In genomic region chr11:113297765-113298164, GRCm38 (mm10) we compare ENCODE assay signal across 9 mouse cellular contexts.
DNase-seq lines count a peak whose midpoint lies in the region; ATAC-seq and TF ChIP-seq lines count a peak whose summit lies in the region.
"Had no signal": no experiment of that assay in that cellular context is flagged by ENCODE, and none has a peak within 500 bp of the region (broad histone marks: within the 10 kb centered on the region; RNA-seq: fewer than 3 reads in every experiment).

No protein-coding gene starts in this region.

- no peak overlapping the region for H3K4me2 ChIP-seq in lung, embryonic 14.5 days

- H3K27ac ChIP-seq in lung, embryonic 14.5 days (ENCODE audit: low read depth): no peak overlapping the region
- H3K27ac ChIP-seq: limb, embryonic 15.5 days had no signal

- H3K4me3 ChIP-seq in E14TG2a.4 (replicated peaks; ENCODE audit: low read length): no peak overlapping the region
- no peak overlapping the region for H3K4me3 ChIP-seq in lung, embryonic 14.5 days (ENCODE audit: low read depth, low read length)
- H3K4me3 ChIP-seq: limb, embryonic 15.5 days had no signal

- 15% methylated on average over 2 of the region's 2 CpGs for WGBS in lung, embryonic 14.5 days

- no peaks in the 10 kb centered on the region for H3K36me3 ChIP-seq in E14TG2a.4 (ENCODE audit: insufficient read depth, low read length)
- H3K36me3 ChIP-seq in lung, embryonic 14.5 days (ENCODE audit: insufficient read depth): no peaks in the 10 kb centered on the region
- H3K36me3 ChIP-seq: limb, embryonic 15.5 days had no signal

- TF ChIP-seq CTCF in E14TG2a.4 (conservative IDR thresholded peaks at IDR 0.05; ENCODE audit: low read length): peak; percentile 86
- TF ChIP-seq CTCF in lung, embryonic 14.5 days (IDR thresholded peaks at IDR 0.05; ENCODE audit: low read depth): peak; percentile 98

- ATAC-seq in lung, embryonic 14.5 days (ENCODE audit: insufficient read depth): peak; percentile 35; the same call in 1 of the 2 replicates

- peaks cover 2% of the 10 kb centered on the region; the same call in 1 of the 2 replicates for H3K27me3 ChIP-seq in E14TG2a.4 (ENCODE audit: insufficient read depth, low read length)
- no peaks in the 10 kb centered on the region for H3K27me3 ChIP-seq in lung, embryonic 14.5 days (ENCODE audit: insufficient read depth, low read length)
- H3K27me3 ChIP-seq: limb, embryonic 15.5 days had no signal

- H3K9ac ChIP-seq in lung, embryonic 14.5 days: no peak overlapping the region
- H3K9ac ChIP-seq: limb, embryonic 15.5 days had no signal

- peaks cover 7% of the 10 kb centered on the region; the same call in 1 of the 2 replicates for H3K9me3 ChIP-seq in E14TG2a.4 (ENCODE audit: low read length)
- no peaks in the 10 kb centered on the region for H3K9me3 ChIP-seq in lung, embryonic 14.5 days (ENCODE audit: low read depth, low read length)
- H3K9me3 ChIP-seq: limb, embryonic 15.5 days had no signal

- peaks cover 14% of the 10 kb centered on the region for H3K4me1 ChIP-seq in E14TG2a.4 (replicated peaks; ENCODE audit: low read depth, low read length)
- no peaks in the 10 kb centered on the region for H3K4me1 ChIP-seq in lung, embryonic 14.5 days (ENCODE audit: insufficient read depth)

- peak; percentile 82 for DNase-seq in adrenal gland, postnatal 10 days
- peak; percentile 83 for DNase-seq in embryo, embryonic 11 days
- DNase-seq in gastrocnemius, postnatal 4 days (ENCODE audit: low spot score in 2 of 2): peak; percentile 41 to 64
- peak; percentile 83 to 87 for DNase-seq in kidney, postnatal 4 days
- DNase-seq in lung, embryonic 14.5 days: peak; percentile 92
- DNase-seq in retina, postnatal 7 days (ENCODE audit: low read depth, low spot score): peak; percentile 62
- DNase-seq in urinary bladder, postnatal 14 days (ENCODE audit: low spot score): peak; percentile 75
